In genomic region chr7:29956257-29956656, GRCm38 (mm10) we compare ENCODE assay signal across 9 mouse cellular contexts. TPM values are rescaled to one million over a fixed set of nuclear protein-coding genes. Genes with fewer than 3 reads are reported as not detected.
DNase-seq lines count a peak whose midpoint lies in the region; ATAC-seq and TF ChIP-seq lines count a peak whose summit lies in the region.
"Had no signal": no experiment of that assay in that cellular context is flagged by ENCODE, and none has a peak within 500 bp of the region (broad histone marks: within the 10 kb centered on the region; RNA-seq: fewer than 3 reads in every experiment).

No protein-coding gene starts in this region.

- intact Hi-C loops in left cerebral cortex, postnatal 14 days (cut with DNase I): no loop called here

- H3K9me3 ChIP-seq in limb, embryonic 13.5 days: no peaks in the 10 kb centered on the region
- no peaks in the 10 kb centered on the region for H3K9me3 ChIP-seq in limb, embryonic 10.5 days (replicated peaks)
- no peaks in the 10 kb centered on the region for H3K9me3 ChIP-seq in heart, embryonic 11.5 days (replicated peaks; ENCODE audit: control insufficient read depth, low read length)

- no peak for TF ChIP-seq POLR2A in small intestine, adult 2 months (IDR thresholded peaks at IDR 0.05; ENCODE audit: low read depth, low read length)

- no peaks in the 10 kb centered on the region for H3K27me3 ChIP-seq in limb, embryonic 13.5 days
- H3K27me3 ChIP-seq in limb, embryonic 10.5 days (ENCODE audit: low read depth, poor library complexity, severe bottlenecking): no peaks in the 10 kb centered on the region
- H3K27me3 ChIP-seq in heart, embryonic 11.5 days (ENCODE audit: control insufficient read depth, insufficient read depth, low read length): no peaks in the 10 kb centered on the region
- H3K27me3 ChIP-seq in small intestine, adult 2 months (ENCODE audit: control insufficient read depth, insufficient read depth, low read length): no peaks in the 10 kb centered on the region

- 50% methylated on average over 10 of the region's 10 CpGs for WGBS in limb, embryonic 13.5 days
- 67% methylated on average over 10 of the region's 10 CpGs for WGBS in limb, embryonic 10.5 days
- 35% methylated on average over 10 of the region's 10 CpGs for whole genome bisulfite sequencing in heart, embryonic 11.5 days (ENCODE audit: insufficient replicate concordance)
- 48% methylated on average over 9 of the region's 10 CpGs for WGBS in small intestine, adult 2 months

- no peak overlapping the region for H3K27ac ChIP-seq in limb, embryonic 13.5 days
- no peak overlapping the region for H3K27ac ChIP-seq in limb, embryonic 10.5 days
- no peak overlapping the region for H3K27ac ChIP-seq in heart, embryonic 11.5 days (ENCODE audit: low read depth, low read length)
- no peak overlapping the region for H3K27ac ChIP-seq in small intestine, adult 2 months (ENCODE audit: insufficient read depth, low read depth, low read length)
- H3K27ac ChIP-seq: hindbrain, postnatal 0 days had no signal

- no peak for ATAC-seq in limb, embryonic 13.5 days (ENCODE audit: low FRiP score, low read depth)
- ATAC-seq in heart, embryonic 11.5 days (replicated peaks; ENCODE audit: insufficient number of reproducible peaks, low FRiP score, low TSS enrichment): no peak
- ATAC-seq in megakaryocyte-erythroid progenitor cell, adult 5-6 weeks (replicated peaks; ENCODE audit: low FRiP score, low TSS enrichment, poor library complexity, severe bottlenecking): no peak
- ATAC-seq: hindbrain, postnatal 0 days had no signal

- no peak for DNase-seq in limb, embryonic 10.5 days (ENCODE audit: low spot score)
- peak; percentile 39 to 63 for DNase-seq in left cerebral cortex, postnatal 14 days (ENCODE audit: low spot score in 2 of 2)
- DNase-seq in retina, postnatal 1 day: no peak
- DNase-seq: thymus, adult 18-20 months had no signal

- no peak for TF ChIP-seq CTCF in small intestine, adult 2 months (IDR thresholded peaks at IDR 0.05; ENCODE audit: extremely low read depth, insufficient read length, insufficient replicate concordance, low read depth, low read length)

- no peak overlapping the region for H3K9ac ChIP-seq in limb, embryonic 13.5 days
- no peak overlapping the region for H3K9ac ChIP-seq in heart, embryonic 11.5 days (ENCODE audit: low read depth, low read length)

- 0 out of 2 replicates have a peak overlapping the region, but pooled peaks have one; percentile 11 for H3K4me3 ChIP-seq in limb, embryonic 13.5 days
- no peak overlapping the region for H3K4me3 ChIP-seq in limb, embryonic 10.5 days
- H3K4me3 ChIP-seq in heart, embryonic 11.5 days (ENCODE audit: low read depth, low read length): peak overlapping the region; percentile 23; the same call in 1 of the 2 replicates
- H3K4me3 ChIP-seq in small intestine, adult 2 months (ENCODE audit: low read depth, low read length): peak overlapping the region; percentile 13

- peak overlapping the region; percentile 37 for H3K4me2 ChIP-seq in limb, embryonic 13.5 days (replicated peaks)
- peak overlapping the region; percentile 33 for H3K4me2 ChIP-seq in heart, embryonic 11.5 days

- H3K4me1 ChIP-seq in limb, embryonic 13.5 days: no peaks in the 10 kb centered on the region
- H3K4me1 ChIP-seq in limb, embryonic 10.5 days: peaks cover 8% of the 10 kb centered on the region
- H3K4me1 ChIP-seq in heart, embryonic 11.5 days (ENCODE audit: control insufficient read depth, insufficient read depth, low read length): 0 out of 2 replicates have a peak, but pooled peaks cover 2% of the 10 kb centered on the region
- H3K4me1 ChIP-seq in small intestine, adult 2 months (ENCODE audit: control insufficient read depth, insufficient read depth, insufficient read length, low read length): no peaks in the 10 kb centered on the region

- peaks cover 2% of the 10 kb centered on the region for H3K36me3 ChIP-seq in limb, embryonic 13.5 days
- peaks cover 4% of the 10 kb centered on the region for H3K36me3 ChIP-seq in limb, embryonic 10.5 days
- no peaks in the 10 kb centered on the region for H3K36me3 ChIP-seq in heart, embryonic 11.5 days (ENCODE audit: control insufficient read depth, insufficient read depth, low read length)
- no peaks in the 10 kb centered on the region for H3K36me3 ChIP-seq in small intestine, adult 2 months (ENCODE audit: control insufficient read depth, insufficient read depth, low read length)

RNA-seq across cellular contexts. Expression of gene Zfp74, which starts 2.4 kb away (rescaled TPM):
- polyA plus RNA-seq in limb, embryonic 13.5 days (2015; fragmentation: Nextera tagmentation; extraction: Ambion mirVana): 14.9 and 17.6 TPM in 2 replicates
- polyA plus RNA-seq in limb, embryonic 10.5 days (2016; fragmentation: Nextera tagmentation; extraction: Ambion mirVana): 11.5 and 15.9 TPM in 2 replicates
- polyA plus RNA-seq in heart, embryonic 11.5 days (2014; fragmentation: Nextera tagmentation; extraction: Ambion mirVana): 7.0 and 10.0 TPM in 2 replicates
- total RNA-seq in left cerebral cortex, postnatal 14 days (2021): 10 to 100 TPM; 19.9 to 21.4 TPM
- polyA plus RNA-seq in small intestine, adult 2 months (2012; rRNA removed): 0.38 and 2.7 TPM in 2 replicates
- total RNA-seq in megakaryocyte-erythroid progenitor cell, adult 5-6 weeks (2014; fragmentation: Nextera tagmentation): 9.1 and 10.6 TPM in 2 replicates
- 8.4 and 9.2 TPM in 2 replicates for total RNA-seq in megakaryocyte-erythroid progenitor cell, adult 5-6 weeks (2017)

RNA-seq across cellular contexts. Expression of gene Zfp568, which starts 27.5 kb away (rescaled TPM):
- polyA plus RNA-seq in limb, embryonic 13.5 days (2015; fragmentation: Nextera tagmentation; extraction: Ambion mirVana): 27.2 and 27.9 TPM in 2 replicates
- polyA plus RNA-seq in limb, embryonic 10.5 days (2016; fragmentation: Nextera tagmentation; extraction: Ambion mirVana): 35.6 and 37.3 TPM in 2 replicates
- 28.8 and 30.4 TPM in 2 replicates for polyA plus RNA-seq in heart, embryonic 11.5 days (2014; fragmentation: Nextera tagmentation; extraction: Ambion mirVana)
- total RNA-seq in left cerebral cortex, postnatal 14 days (2021): 1 to 10 TPM; 3.7 TPM
- 1.3 and 2.3 TPM in 2 replicates for polyA plus RNA-seq in small intestine, adult 2 months (2012; rRNA removed)
- total RNA-seq in megakaryocyte-erythroid progenitor cell, adult 5-6 weeks (2014; fragmentation: Nextera tagmentation): 9.0 and 16.5 TPM in 2 replicates
- total RNA-seq in megakaryocyte-erythroid progenitor cell, adult 5-6 weeks (2017): 25.7 and 26.1 TPM in 2 replicates

RNA-seq across cellular contexts. Expression of gene Zfp383, which starts 48.2 kb away (rescaled TPM):
- polyA plus RNA-seq in limb, embryonic 13.5 days (2015; fragmentation: Nextera tagmentation; extraction: Ambion mirVana): 8.3 and 8.5 TPM in 2 replicates
- polyA plus RNA-seq in limb, embryonic 10.5 days (2016; fragmentation: Nextera tagmentation; extraction: Ambion mirVana): 3.4 and 4.7 TPM in 2 replicates
- 4.1 and 6.2 TPM in 2 replicates for polyA plus RNA-seq in heart, embryonic 11.5 days (2014; fragmentation: Nextera tagmentation; extraction: Ambion mirVana)
- 1 to 10 TPM; 7.5 to 8.2 TPM for total RNA-seq in left cerebral cortex, postnatal 14 days (2021)
- 0.04 and 0.14 TPM in 2 replicates for polyA plus RNA-seq in small intestine, adult 2 months (2012; rRNA removed)
- 0.12 and 0.74 TPM in 2 replicates for total RNA-seq in megakaryocyte-erythroid progenitor cell, adult 5-6 weeks (2014; fragmentation: Nextera tagmentation)
- total RNA-seq in megakaryocyte-erythroid progenitor cell, adult 5-6 weeks (2017): 1.5 and 2.4 TPM in 2 replicates

RNA-seq across cellular contexts. Expression of gene Zfp27, which starts 49.9 kb away (rescaled TPM):
- 14.5 and 14.7 TPM in 2 replicates for polyA plus RNA-seq in limb, embryonic 13.5 days (2015; fragmentation: Nextera tagmentation; extraction: Ambion mirVana)
- 10.4 and 11.9 TPM in 2 replicates for polyA plus RNA-seq in limb, embryonic 10.5 days (2016; fragmentation: Nextera tagmentation; extraction: Ambion mirVana)
- polyA plus RNA-seq in heart, embryonic 11.5 days (2014; fragmentation: Nextera tagmentation; extraction: Ambion mirVana): 9.3 and 9.4 TPM in 2 replicates
- 10 to 100 TPM; 21.5 to 22.5 TPM for total RNA-seq in left cerebral cortex, postnatal 14 days (2021)
- polyA plus RNA-seq in small intestine, adult 2 months (2012; rRNA removed): 0.69 and 0.81 TPM in 2 replicates
- 7.2 and 8.0 TPM in 2 replicates for total RNA-seq in megakaryocyte-erythroid progenitor cell, adult 5-6 weeks (2014; fragmentation: Nextera tagmentation)
- total RNA-seq in megakaryocyte-erythroid progenitor cell, adult 5-6 weeks (2017): 8.3 and 11.1 TPM in 2 replicates

Comparison
In these comparisons a context has a peak if more than half of its experiments do, and no peak if none do; other contexts are left out.
1. DNase-seq: peak in left cerebral cortex, postnatal 14 days (2 of 2); none in limb, embryonic 10.5 days (single experiment) and retina, postnatal 1 day (single experiment).